Mouse (Mus musculus) neural tube, embryonic 13.5 days (tissue): ENCODE measurements around the gene March9. TPM values are rescaled to one million over a fixed set of nuclear protein-coding genes. Genes with fewer than 3 reads are reported as not detected.
A peak's percentile ranks its signal among the peaks of the same experiment; 100 is the strongest.
"Not testable (repeated sequence)": the region's sequence is repeated elsewhere in the genome, so short reads cannot be mapped to it uniquely, and the experiment has no call there.

Experiments
- ATAC-seq: fragments of 200-750 bp; cut with Nextera tagmentation; 2 replicates; pipeline ENCODE4 v1.8.0; 2017; ENCODE audit warnings: low read depth, mild to moderate bottlenecking, moderate TSS enrichment, moderate library complexity
- H3K27ac ChIP-seq: fragments of 300-500 bp; sonication (generic); replicated peaks from 2 replicates; pipeline ENCODE4 v1.5.1; 2015; ENCODE audit warnings: moderate library complexity, mild to moderate bottlenecking, inconsistent platforms
- H3K27me3 ChIP-seq: fragments of 300-500 bp; sonication (generic); 2 replicates; pipeline ENCODE4 v1.6.1; 2015; ENCODE audit warnings: mild to moderate bottlenecking, inconsistent platforms
- H3K36me3 ChIP-seq: fragments of 300-500 bp; sonication (generic); 2 replicates; pipeline ENCODE4 v1.6.1; 2015; ENCODE audit warnings: mild to moderate bottlenecking, inconsistent platforms
- H3K4me1 ChIP-seq: fragments of 300-500 bp; sonication (generic); replicated peaks from 2 replicates; pipeline ENCODE4 v1.6.1; 2015; ENCODE audit warnings: inconsistent platforms
- H3K4me2 ChIP-seq: fragments of 300-500 bp; sonication (generic); 2 replicates; pipeline ENCODE4 v1.6.1; 2015; ENCODE audit warnings: inconsistent platforms, mild to moderate bottlenecking, moderate library complexity
- H3K4me3 ChIP-seq: fragments of 300-500 bp; sonication (generic); 2 replicates; pipeline ENCODE4 v1.5.1; 2015; ENCODE audit warnings: mild to moderate bottlenecking, inconsistent platforms
- H3K9ac ChIP-seq: fragments of 300-500 bp; sonication (generic); 2 replicates; pipeline ENCODE4 v1.6.1; 2015; ENCODE audit warnings: moderate library complexity, mild to moderate bottlenecking, inconsistent platforms
- H3K9me3 ChIP-seq: fragments of 300-500 bp; sonication (generic); 2 replicates; pipeline ENCODE4 v1.6.1; 2016; ENCODE audit warnings: inconsistent platforms
- WGBS: fragments of 180-500 bp; shearing (Covaris S2); methylation state at CpG from one replicate; pipeline ENCODE4 v1.1.7; 2015; 5-methylcytosine and 5-hydroxymethylcytosine counted together
- polyA plus RNA-seq: library from polyadenylated mRNA; unstranded; fragments of >200 nt; fragmentation: Nextera tagmentation; extraction: Ambion mirVana; gene quantifications from 2 replicates; pipeline ENCODE4 v1.2.1, GENCODE M21; 2015

Gene March9
- polyA plus RNA-seq, 1 experiment from 2014 or later: 6.3 TPM

- peak overlapping the region; percentile 87 for H3K4me2 ChIP-seq
- WGBS: under 1% methylated on average over 45 of the region's 49 CpGs
- ATAC-seq: peak; percentile 77
- H3K27ac ChIP-seq: peak overlapping the region; percentile 86
- peak overlapping the region; percentile 82 for H3K4me3 ChIP-seq
- peaks cover 60% of the 10 kb centered on the region for H3K4me1 ChIP-seq
- H3K9ac ChIP-seq: peak overlapping the region; percentile 96
- H3K27me3 ChIP-seq: peaks cover 65% of the 10 kb centered on the region
- H3K36me3 ChIP-seq: peaks cover 12% of the 10 kb centered on the region
- H3K9me3 ChIP-seq: no peaks in the 10 kb centered on the region
Observed at GRCm38 (mm10) chr10:127078677-127079575, 18.9 kb upstream of the March9 start.

GRCm38 (mm10) chr10:127078001-127078676, 18.2 kb upstream of the March9 start:
- peaks cover 57% of the 10 kb centered on the region for H3K27me3 ChIP-seq
- WGBS: 5% methylated on average over 12 of the region's 12 CpGs
- no peaks in the 10 kb centered on the region for H3K9me3 ChIP-seq
- peak overlapping the region; percentile 86 for H3K27ac ChIP-seq
- peaks cover 4% of the 10 kb centered on the region for H3K36me3 ChIP-seq
- peak overlapping the region; percentile 82 for H3K4me3 ChIP-seq
- peak; percentile 67 for ATAC-seq
- peaks cover 54% of the 10 kb centered on the region for H3K4me1 ChIP-seq
- peak overlapping the region; percentile 96 for H3K9ac ChIP-seq
- H3K4me2 ChIP-seq: peak overlapping the region; percentile 87

GRCm38 (mm10) chr10:127077515-127077914, 17.5 kb upstream of the March9 start:
- Histone ChIP-seq H3K36me3 (no peaks in the 10 kb centered on the region), H3K27ac (peak overlapping the region; percentile 86), H3K27me3 (peaks cover 51% of the 10 kb centered on the region), H3K9me3 (no peaks in the 10 kb centered on the region), H3K4me3 (peak overlapping the region; percentile 82), H3K9ac (peak overlapping the region; percentile 96), H3K4me2 (peak overlapping the region; percentile 87), H3K4me1 (peaks cover 49% of the 10 kb centered on the region)
- WGBS: 4% methylated on average over 10 of the region's 10 CpGs
- ATAC-seq: no peak

- Histone ChIP-seq H3K27ac (no peak overlapping the region), H3K4me3 (no peak overlapping the region), H3K4me2 (peak overlapping the region; percentile 4; the same call in 1 of the 2 replicates), H3K36me3 (no peaks in the 10 kb centered on the region), H3K9ac (0 out of 2 replicates have a peak overlapping the region, but pooled peaks have one; percentile 17), H3K27me3 (peaks cover 42% of the 10 kb centered on the region), H3K4me1 (peaks cover 39% of the 10 kb centered on the region), H3K9me3 (no peaks in the 10 kb centered on the region)
- no peak for ATAC-seq
- 35% methylated on average over 4 of the region's 4 CpGs for WGBS
Observed at GRCm38 (mm10) chr10:127076082-127076481, 16.1 kb upstream of the March9 start.

GRCm38 (mm10) chr10:127075651-127076050, 15.7 kb upstream of the March9 start:
- Histone ChIP-seq H3K27ac (no peak overlapping the region), H3K4me3 (no peak overlapping the region), H3K9me3 (no peaks in the 10 kb centered on the region), H3K4me1 (peaks cover 38% of the 10 kb centered on the region), H3K27me3 (peaks cover 37% of the 10 kb centered on the region), H3K4me2 (peak overlapping the region; percentile 4; the same call in 1 of the 2 replicates), H3K9ac (0 out of 2 replicates have a peak overlapping the region, but pooled peaks have one; percentile 17), H3K36me3 (no peaks in the 10 kb centered on the region)
- 79% methylated on average over 8 of the region's 8 CpGs for WGBS
- no peak for ATAC-seq

GRCm38 (mm10) chr10:127075080-127075479, 15.1 kb upstream of the March9 start, which contains the start of gene Agap2:
Agap2 (plus strand) TSS chr10:127075284.
- H3K4me3 ChIP-seq: no peak within 1 kb of the TSS
- H3K9ac ChIP-seq: 0 out of 2 replicates have a peak within 1 kb of the TSS, but pooled peaks have one; percentile 17
- no peaks in the 10 kb centered on the region for H3K9me3 ChIP-seq
- 70% methylated on average over 9 of the region's 9 CpGs for WGBS
- H3K4me2 ChIP-seq: peak within 1 kb of the TSS; percentile 4; the same call in 1 of the 2 replicates
- H3K4me1 ChIP-seq: peaks cover 33% of the 10 kb centered on the region
- no peak within 1 kb of the TSS for H3K27ac ChIP-seq
- H3K36me3 ChIP-seq: no peaks in the 10 kb centered on the region
- ATAC-seq: no peak
- peaks cover 31% of the 10 kb centered on the region for H3K27me3 ChIP-seq

GRCm38 (mm10) chr10:127073981-127074380, 14.0 kb upstream of the March9 start:
- H3K9ac ChIP-seq: no peak overlapping the region
- H3K27me3 ChIP-seq: peaks cover 27% of the 10 kb centered on the region
- no peak overlapping the region for H3K4me3 ChIP-seq
- H3K27ac ChIP-seq: no peak overlapping the region
- no peaks in the 10 kb centered on the region for H3K9me3 ChIP-seq
- H3K4me1 ChIP-seq: peaks cover 32% of the 10 kb centered on the region
- no peaks in the 10 kb centered on the region for H3K36me3 ChIP-seq
- no peak overlapping the region for H3K4me2 ChIP-seq
- 93% methylated on average over 1 of the region's 1 CpGs for WGBS
- no peak for ATAC-seq

- H3K27ac ChIP-seq, H3K4me2 ChIP-seq, H3K36me3 ChIP-seq, H3K9me3 ChIP-seq, H3K9ac ChIP-seq, ATAC-seq, H3K4me3 ChIP-seq: not testable (repeated sequence)
- H3K4me1 ChIP-seq: peaks cover 37% of the 10 kb centered on the region
- H3K27me3 ChIP-seq: peaks cover 23% of the 10 kb centered on the region
- WGBS: 76% methylated on average over 2 of the region's 2 CpGs
Observed at GRCm38 (mm10) chr10:127072969-127073368, 13.0 kb upstream of the March9 start.

- H3K4me2 ChIP-seq, H3K9ac ChIP-seq, H3K4me3 ChIP-seq, ATAC-seq, H3K27ac ChIP-seq, H3K9me3 ChIP-seq: not testable (repeated sequence)
- Histone ChIP-seq H3K27me3 (peaks cover 17% of the 10 kb centered on the region), H3K4me1 (peaks cover 36% of the 10 kb centered on the region), H3K36me3 (peaks cover 14% of the 10 kb centered on the region)
- 83% methylated on average over 4 of the region's 4 CpGs for WGBS
Observed at GRCm38 (mm10) chr10:127072270-127072669, 12.3 kb upstream of the March9 start.

- Histone ChIP-seq H3K4me1 (peaks cover 40% of the 10 kb centered on the region), H3K4me2 (peak overlapping the region; percentile 93), H3K27me3 (peaks cover 7% of the 10 kb centered on the region), H3K9ac (peak overlapping the region; percentile 87), H3K4me3 (peak overlapping the region; percentile 65), H3K27ac (no peak overlapping the region; the same call in 1 of the 2 replicates), H3K9me3 (no peaks in the 10 kb centered on the region), H3K36me3 (peaks cover 25% of the 10 kb centered on the region)
- 71% methylated on average over 9 of the region's 9 CpGs for WGBS
- no peak for ATAC-seq
Observed at GRCm38 (mm10) chr10:127071203-127071602, 11.2 kb upstream of the March9 start.

- H3K4me2 ChIP-seq: peak within 1 kb of the TSS; percentile 93
- WGBS: 2% methylated on average over 36 of the region's 36 CpGs
- H3K9ac ChIP-seq: peak within 1 kb of the TSS; percentile 87
- H3K36me3 ChIP-seq: peaks cover 32% of the 10 kb centered on the region
- peak within 1 kb of the TSS; percentile 65 for H3K4me3 ChIP-seq
- no peaks in the 10 kb centered on the region for H3K9me3 ChIP-seq
- peaks cover 44% of the 10 kb centered on the region for H3K4me1 ChIP-seq
- peak; percentile 95 for ATAC-seq
- peak within 1 kb of the TSS; percentile 94 for H3K27ac ChIP-seq
- no peaks in the 10 kb centered on the region for H3K27me3 ChIP-seq
Observed at GRCm38 (mm10) chr10:127070190-127071121, 10.5 kb upstream of the March9 start, which contains the start of gene Tspan31. Tspan31 (minus strand) TSS chr10:127070264.
